Mouse (Mus musculus): ENCODE results near the gene Hdac1.
A peak's percentile ranks its signal among the peaks of the same experiment; 100 is the strongest.

Gene Hdac1

GRCm38 (mm10) chr4:129542592-129543141 lies at the start of gene Hdac1:
Gene Hdac1, minus strand, starts transcription at chr4:129542713.
- DNase-seq = peak; percentile 98

- DNase-seq = no peak
Observed at GRCm38 (mm10) chr4:129588865-129589264, 46.4 kb upstream of the Hdac1 start.

- DNase-seq = no peak
Observed at GRCm38 (mm10) chr4:129586943-129587342, 44.4 kb upstream of the Hdac1 start.

- no peak for DNase-seq
Observed at GRCm38 (mm10) chr4:129585773-129586172, 43.3 kb upstream of the Hdac1 start.

- peak; percentile 96 for DNase-seq
Observed at GRCm38 (mm10) chr4:129584884-129585608, 42.5 kb upstream of the Hdac1 start.

- DNase-seq = no peak
Observed at GRCm38 (mm10) chr4:129584370-129584769, 41.9 kb upstream of the Hdac1 start.

- DNase-seq = no peak
Observed at GRCm38 (mm10) chr4:129582251-129582650, 39.7 kb upstream of the Hdac1 start.

- DNase-seq = peak; percentile 73
Observed at GRCm38 (mm10) chr4:129580347-129580746, 37.8 kb upstream of the Hdac1 start.

- no peak for DNase-seq
Observed at GRCm38 (mm10) chr4:129578466-129578865, 36.0 kb upstream of the Hdac1 start, which contains the start of gene Fam167b. Gene Fam167b, minus strand, starts transcription at chr4:129578549.

- DNase-seq = no peak
Observed at GRCm38 (mm10) chr4:129577688-129578087, 35.2 kb upstream of the Hdac1 start.

- peak; percentile 86 for DNase-seq
Observed at GRCm38 (mm10) chr4:129576863-129577491, 34.5 kb upstream of the Hdac1 start.

- peak; percentile 91 for DNase-seq
Observed at GRCm38 (mm10) chr4:129575171-129575844, 32.8 kb upstream of the Hdac1 start.

GRCm38 (mm10) chr4:129573430-129573829 lies 30.9 kb upstream of the Hdac1 start, which contains the start of gene Lck:
Gene Lck, minus strand, starts transcription at chr4:129573641.
- DNase-seq = peak; percentile 87

GRCm38 (mm10) chr4:129573093-129573370 lies 30.5 kb upstream of the Hdac1 start:
- no peak for DNase-seq

GRCm38 (mm10) chr4:129572236-129573092 lies 30.0 kb upstream of the Hdac1 start:
- DNase-seq = no peak

- no peak for DNase-seq
Observed at GRCm38 (mm10) chr4:129571551-129572084, 29.1 kb upstream of the Hdac1 start.

- DNase-seq = no peak
Observed at GRCm38 (mm10) chr4:129570028-129570427, 27.5 kb upstream of the Hdac1 start.

GRCm38 (mm10) chr4:129568366-129568765 lies 25.9 kb upstream of the Hdac1 start:
- DNase-seq = no peak

GRCm38 (mm10) chr4:129565139-129565538 lies 22.6 kb upstream of the Hdac1 start:
- no peak for DNase-seq

- DNase-seq = no peak
Observed at GRCm38 (mm10) chr4:129563718-129564117, 21.2 kb upstream of the Hdac1 start.

GRCm38 (mm10) chr4:129561184-129561583 lies 18.7 kb upstream of the Hdac1 start:
- DNase-seq = no peak

GRCm38 (mm10) chr4:129558321-129558955 lies 15.9 kb upstream of the Hdac1 start:
- DNase-seq = peak; percentile 86

All from thymus, postnatal 4 days (tissue).